Mouse (Mus musculus) MEL (cell line): ENCODE measurements at regions not wholly inside any gene's neighbourhood (a gene's known extent, or its start where the extent isn't known, plus 50 kb on each side); places are given as distances from the start of the nearest gene placed in this dataset.

Experiments used
- DNase-seq: peaks from one replicate; pipeline ENCODE4 v3.0.0; 2011; ENCODE audit warnings: low read depth, low spot score
- H3K27ac ChIP-seq: 2 replicates; pipeline ENCODE4 v1.5.1; 2012; ENCODE audit warnings: low read depth, mild to moderate bottlenecking, control low read depth, low read length, moderate library complexity; ENCODE audit not compliant: control insufficient read depth
- H3K27me3 ChIP-seq, 2 experiments: fragments of 150-350 bp in 1 of 2; sonication (generic) in 1 of 2; 2 replicates each; pipeline ENCODE4 v1.6.1; 2012; ENCODE audit warnings: low read length in 2 of 2, mild to moderate bottlenecking in 2 of 2, improper control_type of control experiment in 1 of 2, moderate library complexity in 1 of 2; ENCODE audit not compliant: insufficient read depth in 2 of 2, control insufficient read depth in 1 of 2
- H3K36me3 ChIP-seq, 2 experiments: 2 replicates each; pipeline ENCODE4 v1.6.1; 2012 to 2014; ENCODE audit warnings: low read length in 2 of 2, improper control_type of control experiment in 1 of 2, inconsistent platforms in 1 of 2, mild to moderate bottlenecking in 1 of 2; ENCODE audit not compliant: insufficient read depth in 2 of 2, control insufficient read depth in 1 of 2
- H3K4me1 ChIP-seq, 2 experiments: fragments of 150-350 bp in 1 of 2; sonication (generic) in 1 of 2; 2 replicates each; pipeline ENCODE4 v1.6.1; 2012; ENCODE audit warnings: low read length in 2 of 2, improper control_type of control experiment in 1 of 2, mild to moderate bottlenecking in 1 of 2; ENCODE audit not compliant: insufficient read depth in 2 of 2, control insufficient read depth in 1 of 2
- H3K4me3 ChIP-seq, 2 experiments: fragments of 150-350 bp in 1 of 2; sonication (generic) in 1 of 2; 2 replicates each; pipeline ENCODE4 v1.5.1; 2012; ENCODE audit warnings: low read depth in 2 of 2, low read length in 2 of 2, mild to moderate bottlenecking in 2 of 2, moderate library complexity in 2 of 2, control low read depth in 1 of 2, improper control_type of control experiment in 1 of 2; ENCODE audit not compliant: control insufficient read depth in 1 of 2, insufficient read depth in 1 of 2
- H3K79me2 ChIP-seq: 2 replicates; pipeline ENCODE4 v1.6.1; 2012; ENCODE audit warnings: mild to moderate bottlenecking, low read length, moderate library complexity; ENCODE audit not compliant: control insufficient read depth, poor library complexity, insufficient read depth
- H3K9ac ChIP-seq: 2 replicates; pipeline ENCODE4 v1.6.1; 2012; ENCODE audit warnings: low read depth, mild to moderate bottlenecking, control low read depth, low read length, moderate library complexity; ENCODE audit not compliant: control insufficient read depth, poor library complexity, severe bottlenecking
- H3K9me3 ChIP-seq: fragments of 150-350 bp; sonication (generic); replicated peaks from 2 replicates; pipeline ENCODE4 v1.6.1; 2012; ENCODE audit warnings: mild to moderate bottlenecking, low read length, improper control_type of control experiment, moderate library complexity; ENCODE audit not compliant: insufficient read depth
- CHD1 ChIP-seq: IDR thresholded peaks from 2 replicates; pipeline ENCODE4 v1.6.1; 2012; ENCODE audit warnings: low read depth, mild to moderate bottlenecking, inconsistent platforms, low read length, improper control_type of control experiment
- CHD2 ChIP-seq: IDR thresholded peaks from 2 replicates; pipeline ENCODE4 v1.6.1; 2011; ENCODE audit warnings: low read length, improper control_type of control experiment
- CTCF ChIP-seq, 3 experiments: IDR thresholded peaks in 2 of 3; conservative IDR thresholded peaks in 1 of 3; 2 replicates each; pipeline ENCODE4 v1.5.1; 2011 to 2012; ENCODE audit warnings: low read length in 3 of 3, low read depth in 2 of 3, mild to moderate bottlenecking in 2 of 3, improper control_type of control experiment in 1 of 3, inconsistent platforms in 1 of 3, mixed read lengths in 1 of 3, moderate library complexity in 1 of 3; ENCODE audit not compliant: control insufficient read depth in 1 of 3, insufficient read depth in 1 of 3, poor library complexity in 1 of 3, severe bottlenecking in 1 of 3
- E2F4 ChIP-seq: IDR thresholded peaks from 2 replicates; pipeline ENCODE4 v1.6.1; 2011; ENCODE audit warnings: low read depth, low read length, improper control_type of control experiment, borderline replicate concordance
- ELF1 ChIP-seq: IDR thresholded peaks from 2 replicates; pipeline ENCODE4 v1.6.1; 2014; ENCODE audit warnings: low read depth, mild to moderate bottlenecking, inconsistent platforms, low read length, improper control_type of control experiment, moderate library complexity
- GABPA ChIP-seq: IDR thresholded peaks from 2 replicates; pipeline ENCODE4 v1.6.1; 2012; ENCODE audit warnings: low read depth, mild to moderate bottlenecking, inconsistent platforms, low read length, improper control_type of control experiment, moderate library complexity
- JUND ChIP-seq: IDR thresholded peaks from 2 replicates; pipeline ENCODE4 v1.6.1; 2011; ENCODE audit warnings: low read depth, mild to moderate bottlenecking, improper control_type of control experiment, low read length
- MAX ChIP-seq: IDR thresholded peaks from 2 replicates; pipeline ENCODE4 v1.6.1; 2011; ENCODE audit warnings: low read length, improper control_type of control experiment
- MEF2A ChIP-seq: IDR thresholded peaks from 2 replicates; pipeline ENCODE4 v1.6.1; 2014; ENCODE audit warnings: low read depth, mild to moderate bottlenecking, inconsistent platforms, low read length, improper control_type of control experiment; ENCODE audit not compliant: poor library complexity, insufficient replicate concordance, severe bottlenecking; ENCODE audit errors: extremely low read depth
- MYB ChIP-seq: IDR thresholded peaks from 2 replicates; pipeline ENCODE4 v1.6.1; 2011; ENCODE audit warnings: mild to moderate bottlenecking, low read depth, low read length, improper control_type of control experiment
- MYC ChIP-seq: IDR thresholded peaks from 2 replicates; pipeline ENCODE4 v1.6.1; 2011; ENCODE audit warnings: low read depth, mild to moderate bottlenecking, low read length, improper control_type of control experiment, moderate library complexity
- POLR2A ChIP-seq, 2 experiments: IDR thresholded peaks; 2 replicates each; pipeline ENCODE4 v1.6.1; 2011 to 2012; ENCODE audit warnings: low read length in 2 of 2, mild to moderate bottlenecking in 2 of 2, control low read depth in 1 of 2, improper control_type of control experiment in 1 of 2, low read depth in 1 of 2, moderate library complexity in 1 of 2; ENCODE audit not compliant: control insufficient read depth in 1 of 2, insufficient read depth in 1 of 2, poor library complexity in 1 of 2
- POLR2AphosphoS5 ChIP-seq: IDR thresholded peaks from 2 replicates; pipeline ENCODE4 v1.6.1; 2012; ENCODE audit warnings: low read depth, borderline replicate concordance, mild to moderate bottlenecking, inconsistent platforms, low read length, moderate library complexity, mixed read lengths
- RCOR1 ChIP-seq: IDR thresholded peaks from 2 replicates; pipeline ENCODE4 v1.6.1; 2012; ENCODE audit warnings: low read depth, mild to moderate bottlenecking, inconsistent platforms, low read length, improper control_type of control experiment
- SIN3A ChIP-seq: IDR thresholded peaks from 2 replicates; pipeline ENCODE4 v1.6.1; 2012; ENCODE audit warnings: low read length, improper control_type of control experiment, inconsistent platforms
- TAL1 ChIP-seq: IDR thresholded peaks from 2 replicates; pipeline ENCODE4 v1.6.1; 2012; ENCODE audit warnings: mild to moderate bottlenecking, inconsistent platforms, low read length, moderate library complexity, mixed read lengths
- TBP ChIP-seq: IDR thresholded peaks from 2 replicates; pipeline ENCODE4 v1.8.0; 2011; ENCODE audit warnings: low read depth, low read length, improper control_type of control experiment
- TCF12 ChIP-seq: IDR thresholded peaks from 2 replicates; pipeline ENCODE4 v1.6.1; 2014; ENCODE audit warnings: low read depth, mild to moderate bottlenecking, inconsistent platforms, low read length, improper control_type of control experiment, moderate library complexity
- UBTF ChIP-seq: IDR thresholded peaks from 2 replicates; pipeline ENCODE4 v1.6.1; 2012; ENCODE audit warnings: low read depth, mild to moderate bottlenecking, inconsistent platforms, low read length, improper control_type of control experiment, moderate library complexity, borderline replicate concordance; ENCODE audit not compliant: insufficient read depth
- USF1 ChIP-seq: IDR thresholded peaks from 2 replicates; pipeline ENCODE4 v1.6.1; 2014; ENCODE audit warnings: low read depth, mild to moderate bottlenecking, inconsistent platforms, low read length, improper control_type of control experiment, moderate library complexity
- ZKSCAN1 ChIP-seq: IDR thresholded peaks from 2 replicates; pipeline ENCODE4 v1.6.1; 2012; ENCODE audit warnings: low read depth, mild to moderate bottlenecking, inconsistent platforms, low read length, improper control_type of control experiment, moderate library complexity

DNA sequence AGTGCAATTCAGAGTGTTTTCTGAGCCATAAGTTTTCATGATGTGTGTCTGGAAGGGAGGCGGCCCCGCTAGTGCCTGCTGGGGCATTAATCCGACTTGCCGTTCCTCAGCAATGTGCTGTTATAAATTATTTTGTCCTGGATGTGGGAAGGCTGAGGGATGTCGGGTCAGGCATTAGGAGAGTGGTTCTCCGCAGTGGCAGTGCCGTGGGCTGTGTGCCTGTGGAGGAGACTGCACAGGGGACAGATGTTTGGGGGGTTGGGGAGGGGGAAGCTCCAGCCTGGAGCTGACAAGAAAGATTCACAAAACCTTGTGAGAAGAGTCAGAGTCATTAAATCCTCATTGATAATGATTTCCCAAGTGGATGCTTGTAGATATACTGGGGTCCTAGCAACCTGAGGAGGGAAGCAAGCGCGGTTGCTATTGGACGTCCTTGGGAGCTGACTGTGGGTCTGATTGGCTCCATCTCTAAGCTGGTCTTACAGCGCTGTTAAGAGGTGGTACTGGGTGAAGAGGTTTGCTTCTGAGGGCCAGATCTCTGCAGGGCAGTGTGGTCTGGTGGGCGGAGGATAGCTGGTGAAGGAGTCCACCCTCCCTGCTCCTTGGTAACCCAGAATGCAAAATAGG, 234.5 kb downstream of the Uaca start:
- Histone ChIP-seq H3K27me3 (no peaks in the 10 kb centered on the region), H3K4me3 (no peak overlapping the region), H3K79me2 (no peaks in the 10 kb centered on the region), H3K36me3 (no peaks in the 10 kb centered on the region), H3K9me3 (no peaks in the 10 kb centered on the region), H3K4me1 (no peaks in the 10 kb centered on the region), H3K9ac (no peak overlapping the region), H3K27ac (no peak overlapping the region)
- TF ChIP-seq ELF1 (no peak), USF1 (no peak), CHD1 (no peak), RCOR1 (no peak), E2F4 (no peak), MYC (no peak), SIN3A (no peak), POLR2A (IDR thresholded peaks at IDR 0.05; ENCODE audit: control insufficient read depth in 1 of 2, insufficient read depth in 1 of 2, low read depth in 1 of 2, low read length in 2 of 2, poor library complexity in 1 of 2) (no peak), ZKSCAN1 (no peak), MYB (no peak)
- no peak for DNase-seq

DNA sequence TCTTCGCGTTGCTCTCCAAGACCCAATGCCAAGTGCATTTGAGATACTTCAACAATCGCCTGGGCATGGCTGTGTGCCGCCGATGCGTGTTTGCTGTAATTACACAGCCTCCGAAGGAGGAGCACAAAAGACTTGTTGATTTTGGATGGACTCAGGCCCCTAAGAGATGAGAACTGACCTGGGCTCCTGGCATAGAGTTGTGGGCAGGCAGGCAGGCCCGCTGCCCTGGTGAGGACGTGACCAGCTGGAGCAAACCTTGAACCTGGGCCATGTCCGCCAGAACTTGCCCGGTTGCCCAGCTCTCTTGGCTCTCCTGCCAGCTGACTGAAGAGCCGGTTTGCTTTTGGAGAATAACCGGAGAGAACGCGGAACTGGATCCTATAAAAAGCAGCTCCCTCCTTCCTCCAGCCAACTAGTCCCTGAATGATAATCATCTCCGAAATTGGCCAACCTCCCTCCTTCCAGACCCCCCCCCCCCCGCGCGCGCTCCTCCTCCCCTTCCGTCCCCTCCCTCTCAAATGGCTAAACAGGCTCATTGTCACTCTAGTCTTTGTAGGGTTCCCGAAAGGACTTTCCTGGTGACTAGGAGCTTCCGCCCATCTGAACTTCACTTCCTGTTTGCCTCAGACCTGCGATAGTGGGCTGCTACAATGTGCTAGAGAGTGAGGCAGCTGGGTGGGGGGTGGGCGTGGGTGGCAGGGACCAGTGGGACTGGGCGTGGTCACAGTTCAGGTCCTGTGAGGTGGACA, 237.5 kb downstream of the Uaca start:
- TF ChIP-seq GABPA (no peak), TCF12 (no peak), CHD1 (no peak), CTCF (IDR thresholded peaks at IDR 0.05 in 2 of 3, conservative IDR thresholded peaks at IDR 0.05 in 1 of 3; ENCODE audit: control insufficient read depth in 1 of 3, insufficient read depth in 1 of 3, low read depth in 2 of 3, low read length in 3 of 3, poor library complexity in 1 of 3, severe bottlenecking in 1 of 3) (no peak), TAL1 (no peak), MYB (no peak), MAX (no peak), POLR2AphosphoS5 (no peak), CHD2 (no peak), UBTF (no peak), JUND (no peak), MEF2A (no peak), POLR2A (IDR thresholded peaks at IDR 0.05; ENCODE audit: control insufficient read depth in 1 of 2, insufficient read depth in 1 of 2, low read depth in 1 of 2, low read length in 2 of 2, poor library complexity in 1 of 2) (no peak), ZKSCAN1 (no peak), E2F4 (no peak), TBP (no peak), MYC (no peak)

More for the DNA sequence above, 237.5 kb downstream of the Uaca start:
- no peak for DNase-seq
- H3K27me3 ChIP-seq, result no peaks in the 10 kb centered on the region
- no peaks in the 10 kb centered on the region for H3K4me1 ChIP-seq
- H3K36me3 ChIP-seq, result no peaks in the 10 kb centered on the region
- H3K79me2 ChIP-seq, result no peaks in the 10 kb centered on the region
- no peak overlapping the region for H3K9ac ChIP-seq
- no peak overlapping the region for H3K4me3 ChIP-seq
- no peaks in the 10 kb centered on the region for H3K9me3 ChIP-seq
- no peak overlapping the region for H3K27ac ChIP-seq
